Mouse (Mus musculus): ENCODE measurements at regions not wholly inside any gene's neighbourhood (a gene's known extent, or its start where the extent isn't known, plus 50 kb on each side); places are given as distances from the start of the nearest gene placed in this dataset.

DNA sequence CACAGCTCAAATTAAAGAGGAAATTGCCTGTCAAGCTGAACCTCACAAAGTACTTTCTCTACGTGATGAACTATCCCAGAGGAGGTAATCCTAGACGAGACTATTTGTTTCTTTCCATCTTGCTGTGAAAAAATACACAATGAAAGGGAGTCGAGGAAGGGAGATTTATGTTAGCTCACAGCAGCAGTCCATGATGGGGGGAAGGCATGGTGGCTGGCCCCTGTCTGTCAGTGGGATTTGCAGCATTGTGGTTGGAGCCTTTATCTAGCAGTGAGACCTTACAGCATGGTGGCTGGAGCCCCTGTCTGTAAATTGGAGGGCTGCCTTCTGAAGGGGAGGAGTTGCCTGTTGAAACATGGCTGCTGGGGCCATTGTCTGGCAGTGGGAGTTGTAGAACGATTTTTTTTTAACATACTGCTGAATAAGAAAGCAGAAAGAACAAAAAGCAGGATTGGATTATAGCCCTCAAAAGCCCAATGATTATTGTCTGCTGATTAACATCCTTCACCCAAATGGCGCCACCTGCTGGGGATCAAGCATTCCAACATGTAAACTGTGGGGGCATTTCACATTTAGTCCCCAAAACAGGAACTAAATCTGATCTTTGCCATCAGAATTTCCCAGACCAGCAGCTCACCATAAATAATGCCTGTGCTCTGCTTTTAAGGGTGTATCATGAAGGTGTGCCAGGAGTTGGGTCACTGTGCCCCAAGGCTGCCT is 54.0 kb upstream of the Ripor2 start:
- peak; percentile 58 for TF ChIP-seq CTCF (IDR thresholded peaks at IDR 0.05; ENCODE audit: low read depth)
- no peaks in the 10 kb centered on the region for H3K9me3 ChIP-seq (ENCODE audit: control insufficient read depth)
- ATAC-seq: no peak
- no peak overlapping the region for H3K9ac ChIP-seq (ENCODE audit: low read depth, low read length)
- H3K27me3 ChIP-seq (replicated peaks; ENCODE audit: control insufficient read depth, insufficient read depth, low read length): no peaks in the 10 kb centered on the region
- H3K4me3 ChIP-seq (ENCODE audit: low read depth, low read length): no peak overlapping the region
- no peaks in the 10 kb centered on the region for H3K4me1 ChIP-seq (replicated peaks; ENCODE audit: control insufficient read depth, insufficient read depth, low read length)
- 54% methylated on average over 5 of the region's 5 CpGs for WGBS
- no peak overlapping the region for H3K27ac ChIP-seq (ENCODE audit: low read depth, low read length)
- H3K4me2 ChIP-seq (replicated peaks; ENCODE audit: low read depth): no peak overlapping the region
- H3K36me3 ChIP-seq (ENCODE audit: control insufficient read depth, insufficient read depth): no peaks in the 10 kb centered on the region

All from intestine, postnatal 0 days (tissue).